Mouse (Mus musculus): ENCODE results near the gene Vsx2.
A peak's percentile ranks its signal among the peaks of the same experiment; 100 is the strongest.
"Not testable (repeated sequence)": the region's sequence is repeated elsewhere in the genome, so short reads cannot be mapped to it uniquely, and the experiment has no call there.

Gene Vsx2

GRCm38 (mm10) chr12:84569336-84569970 is at the start of gene Vsx2:
TSS of gene Vsx2 (plus strand) at chr12:84569762.
- DNase-seq (ENCODE audit: low spot score): no peak

- no peak for DNase-seq (ENCODE audit: low spot score)
Measured at GRCm38 (mm10) chr12:84523728-84524127, 45.8 kb upstream of the Vsx2 start.

GRCm38 (mm10) chr12:84524147-84525050 is 45.2 kb upstream of the Vsx2 start:
- no peak for DNase-seq (ENCODE audit: low spot score)

- DNase-seq (ENCODE audit: low spot score): no peak
Measured at GRCm38 (mm10) chr12:84525422-84525821, 44.1 kb upstream of the Vsx2 start.

GRCm38 (mm10) chr12:84530426-84530825 is 39.1 kb upstream of the Vsx2 start:
- DNase-seq (ENCODE audit: low spot score): no peak

GRCm38 (mm10) chr12:84531906-84532829 is 37.4 kb upstream of the Vsx2 start:
- no peak for DNase-seq (ENCODE audit: low spot score)

- DNase-seq (ENCODE audit: low spot score): no peak
Measured at GRCm38 (mm10) chr12:84532830-84533199, 36.7 kb upstream of the Vsx2 start.

- no peak for DNase-seq (ENCODE audit: low spot score)
Measured at GRCm38 (mm10) chr12:84533706-84534486, 35.7 kb upstream of the Vsx2 start.

- not testable (repeated sequence) for DNase-seq (ENCODE audit: low spot score)
Measured at GRCm38 (mm10) chr12:84539537-84539936, 30.0 kb upstream of the Vsx2 start.

GRCm38 (mm10) chr12:84541391-84541958 is 28.1 kb upstream of the Vsx2 start:
- DNase-seq (ENCODE audit: low spot score): no peak

- DNase-seq (ENCODE audit: low spot score): peak; percentile 24
Measured at GRCm38 (mm10) chr12:84546028-84546427, 23.5 kb upstream of the Vsx2 start.

GRCm38 (mm10) chr12:84546577-84547085 is 22.9 kb upstream of the Vsx2 start:
- no peak for DNase-seq (ENCODE audit: low spot score)

- DNase-seq (ENCODE audit: low spot score): no peak
Measured at GRCm38 (mm10) chr12:84548251-84548650, 21.3 kb upstream of the Vsx2 start.

GRCm38 (mm10) chr12:84555218-84555617 is 14.3 kb upstream of the Vsx2 start:
- no peak for DNase-seq (ENCODE audit: low spot score)

- DNase-seq (ENCODE audit: low spot score): no peak
Measured at GRCm38 (mm10) chr12:84562558-84562957, 7.0 kb upstream of the Vsx2 start.

GRCm38 (mm10) chr12:84567576-84567975 is 2.0 kb upstream of the Vsx2 start:
- DNase-seq (ENCODE audit: low spot score): no peak

- DNase-seq (ENCODE audit: low spot score): no peak
Measured at GRCm38 (mm10) chr12:84569976-84570693, 573 bp downstream of the Vsx2 start.

GRCm38 (mm10) chr12:84570694-84571415 is 1.3 kb downstream of the Vsx2 start:
- no peak for DNase-seq (ENCODE audit: low spot score)

All from ovary, postnatal 10 days (tissue).